Mouse (Mus musculus): ENCODE data around the gene Phtf2. TPM values are rescaled to one million over a fixed set of nuclear protein-coding genes. Genes with fewer than 3 reads are reported as not detected.
"Not testable (repeated sequence)": the region's sequence is repeated elsewhere in the genome, so short reads cannot be mapped to it uniquely, and the experiment has no call there.

Gene Phtf2
- polyA plus RNA-seq, 1 experiment from 2014 or later = 25.2 TPM

DNA sequence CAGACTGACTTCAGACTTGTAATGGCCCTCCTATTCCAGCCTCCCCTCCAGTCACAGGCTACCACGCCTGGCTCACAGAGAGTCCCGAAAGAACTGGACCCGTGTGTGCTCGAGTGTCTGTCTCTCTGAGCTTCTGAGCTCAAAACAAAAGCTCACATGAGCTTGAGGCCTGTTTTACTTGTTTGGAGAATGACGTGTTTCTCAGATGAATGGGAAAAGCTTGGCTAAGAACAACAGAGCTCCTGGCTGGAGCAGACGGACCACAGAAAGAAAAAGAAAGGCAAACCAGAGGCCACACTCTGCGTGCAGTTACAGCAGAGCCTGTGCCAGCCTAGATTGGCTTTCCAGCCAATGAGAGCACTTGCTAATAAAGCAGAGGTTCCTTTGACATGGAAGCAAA lies 130.2 kb downstream of the Phtf2 start:
- H3K36me3 ChIP-seq (ENCODE audit: control insufficient read depth, insufficient read depth, low read length) = no peaks in the 10 kb centered on the region
- H3K9ac ChIP-seq (ENCODE audit: low read length) = no peak overlapping the region
- H3K4me3 ChIP-seq (ENCODE audit: low read depth, low read length) = no peak overlapping the region
- peak overlapping the region; percentile 38; the same call in 1 of the 2 replicates for H3K27ac ChIP-seq (ENCODE audit: low read depth, low read length)
- H3K27me3 ChIP-seq (ENCODE audit: control insufficient read depth, insufficient read depth, low read length) = no peaks in the 10 kb centered on the region
- peaks cover 10% of the 10 kb centered on the region; the same call in 1 of the 2 replicates for H3K4me1 ChIP-seq (replicated peaks; ENCODE audit: control insufficient read depth, insufficient read depth, low read length)
- ATAC-seq (replicated peaks; ENCODE audit: low FRiP score) = peak; percentile 74
- H3K9me3 ChIP-seq (ENCODE audit: control insufficient read depth, low read length) = no peaks in the 10 kb centered on the region
- peak; percentile 54 for DNase-seq (ENCODE audit: low spot score)
- H3K4me2 ChIP-seq (ENCODE audit: low read depth, low read length, severe bottlenecking) = no peak overlapping the region
- 35% methylated on average over 7 of the region's 7 CpGs for WGBS

DNA sequence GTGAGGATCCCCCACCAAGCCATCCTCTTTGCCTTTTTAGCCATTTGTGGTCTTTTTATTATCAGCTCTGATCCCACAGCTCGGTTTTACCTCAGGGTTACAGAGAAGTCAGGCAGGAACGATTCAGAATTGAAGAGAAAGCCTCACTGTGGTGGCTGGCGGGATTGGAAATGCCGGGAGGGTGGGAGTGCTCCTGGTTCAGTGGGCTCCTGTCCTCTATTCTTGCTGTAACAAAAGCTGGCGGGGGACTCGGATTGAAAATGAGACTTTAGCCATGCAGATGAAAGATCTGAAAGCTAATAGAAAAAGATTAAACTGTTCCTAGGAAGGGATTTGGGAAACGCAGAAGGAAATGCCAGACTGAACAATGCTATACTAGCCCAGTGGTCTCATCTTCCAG lies 130.9 kb downstream of the Phtf2 start:
- 33% methylated on average over 7 of the region's 7 CpGs for WGBS
- H3K4me3 ChIP-seq (ENCODE audit: low read depth, low read length) = no peak overlapping the region
- no peak overlapping the region for H3K27ac ChIP-seq (ENCODE audit: low read depth, low read length)
- peaks cover 10% of the 10 kb centered on the region; the same call in 1 of the 2 replicates for H3K4me1 ChIP-seq (replicated peaks; ENCODE audit: control insufficient read depth, insufficient read depth, low read length)
- no peak for ATAC-seq (replicated peaks; ENCODE audit: low FRiP score)
- H3K36me3 ChIP-seq (ENCODE audit: control insufficient read depth, insufficient read depth, low read length) = no peaks in the 10 kb centered on the region
- DNase-seq (ENCODE audit: low spot score) = peak; percentile 54
- no peaks in the 10 kb centered on the region for H3K27me3 ChIP-seq (ENCODE audit: control insufficient read depth, insufficient read depth, low read length)
- no peak overlapping the region for H3K9ac ChIP-seq (ENCODE audit: low read length)
- no peaks in the 10 kb centered on the region for H3K9me3 ChIP-seq (ENCODE audit: control insufficient read depth, low read length)
- H3K4me2 ChIP-seq (ENCODE audit: low read depth, low read length, severe bottlenecking) = no peak overlapping the region

DNA sequence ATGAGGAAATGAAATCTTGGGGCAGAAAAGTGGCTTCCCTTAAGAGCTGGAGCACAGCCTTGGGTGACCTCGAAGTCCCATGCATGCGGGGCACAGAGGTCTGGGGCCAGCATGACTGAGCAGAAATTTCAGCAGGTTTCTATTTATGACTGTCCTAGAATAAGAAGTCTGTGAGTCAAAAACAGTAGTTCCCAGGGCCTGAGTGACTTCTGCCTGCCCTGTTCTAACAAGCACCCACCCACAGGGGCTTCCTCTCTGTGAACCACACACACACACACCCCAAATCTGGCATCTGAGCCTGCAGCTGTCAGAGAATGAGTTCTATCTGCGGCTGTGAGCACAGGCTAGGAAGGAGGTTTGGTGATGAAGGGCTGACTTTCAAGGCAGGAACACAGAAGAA lies 132.4 kb downstream of the Phtf2 start:
- Histone ChIP-seq H3K4me2 (ENCODE audit: low read depth, low read length, severe bottlenecking) (no peak overlapping the region), H3K27ac (ENCODE audit: low read depth, low read length) (no peak overlapping the region), H3K4me3 (ENCODE audit: low read depth, low read length) (no peak overlapping the region), H3K9me3 (ENCODE audit: control insufficient read depth, low read length) (no peaks in the 10 kb centered on the region), H3K4me1 (replicated peaks; ENCODE audit: control insufficient read depth, insufficient read depth, low read length) (peaks cover 10% of the 10 kb centered on the region; the same call in 1 of the 2 replicates), H3K36me3 (ENCODE audit: control insufficient read depth, insufficient read depth, low read length) (no peaks in the 10 kb centered on the region), H3K27me3 (ENCODE audit: control insufficient read depth, insufficient read depth, low read length) (no peaks in the 10 kb centered on the region), H3K9ac (ENCODE audit: low read length) (no peak overlapping the region)
- no peak for ATAC-seq (replicated peaks; ENCODE audit: low FRiP score)
- DNase-seq (ENCODE audit: low spot score) = no peak
- WGBS = 85% methylated on average over 3 of the region's 3 CpGs

DNA sequence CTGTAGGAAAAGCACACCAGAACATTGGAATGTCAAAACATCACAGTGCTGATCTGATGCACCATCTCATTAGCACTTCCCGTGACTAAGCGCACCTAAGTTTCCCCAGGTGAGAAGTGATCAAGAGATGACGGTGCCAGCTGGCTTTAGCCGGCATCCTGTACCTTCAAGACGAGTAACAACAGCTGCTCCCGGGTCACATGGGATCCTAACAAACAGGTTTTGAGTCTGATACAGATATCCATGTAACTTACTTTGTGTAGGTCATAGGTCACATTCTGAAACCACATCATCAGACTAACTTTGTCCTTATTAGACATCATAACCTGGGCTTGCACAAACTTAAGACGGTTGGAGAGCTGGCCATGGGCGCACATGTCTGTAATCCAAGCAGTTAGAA lies 133.1 kb downstream of the Phtf2 start:
- no peak for ATAC-seq (replicated peaks; ENCODE audit: low FRiP score)
- Histone ChIP-seq H3K4me1 (replicated peaks; ENCODE audit: control insufficient read depth, insufficient read depth, low read length) (peaks cover 10% of the 10 kb centered on the region; the same call in 1 of the 2 replicates), H3K27me3 (ENCODE audit: control insufficient read depth, insufficient read depth, low read length) (no peaks in the 10 kb centered on the region), H3K36me3 (ENCODE audit: control insufficient read depth, insufficient read depth, low read length) (no peaks in the 10 kb centered on the region), H3K4me2 (ENCODE audit: low read depth, low read length, severe bottlenecking) (no peak overlapping the region), H3K9me3 (ENCODE audit: control insufficient read depth, low read length) (no peaks in the 10 kb centered on the region), H3K27ac (ENCODE audit: low read depth, low read length) (no peak overlapping the region), H3K9ac (ENCODE audit: low read length) (no peak overlapping the region), H3K4me3 (ENCODE audit: low read depth, low read length) (no peak overlapping the region)
- DNase-seq (ENCODE audit: low spot score) = no peak
- 90% methylated on average over 8 of the region's 8 CpGs for WGBS

DNA sequence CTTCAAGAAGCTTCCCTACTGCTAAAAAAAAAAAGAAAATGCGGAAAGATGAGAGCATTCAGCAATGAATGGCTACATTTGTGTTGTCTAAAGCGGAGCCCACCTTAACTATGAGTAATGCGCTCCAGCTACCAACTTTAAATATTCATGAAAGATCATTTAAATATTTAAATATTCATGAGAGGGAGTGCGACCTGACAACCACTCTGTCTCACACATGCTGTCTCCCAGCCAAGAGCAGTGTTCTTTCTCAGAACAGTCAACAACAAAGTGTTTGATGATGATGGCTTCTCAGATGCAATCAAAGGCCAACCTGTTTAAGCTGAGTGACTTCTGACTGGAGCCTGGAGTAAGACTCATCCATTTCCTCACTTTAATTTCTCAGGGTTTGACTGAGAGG lies 133.8 kb downstream of the Phtf2 start:
- H3K9me3 ChIP-seq (ENCODE audit: control insufficient read depth, low read length) = no peaks in the 10 kb centered on the region
- no peak overlapping the region for H3K4me3 ChIP-seq (ENCODE audit: low read depth, low read length)
- H3K27ac ChIP-seq (ENCODE audit: low read depth, low read length) = no peak overlapping the region
- ATAC-seq (replicated peaks; ENCODE audit: low FRiP score) (peak; percentile 44; the same call in 1 of the 2 replicates), DNase-seq (ENCODE audit: low spot score) (no peak)
- no peaks in the 10 kb centered on the region for H3K27me3 ChIP-seq (ENCODE audit: control insufficient read depth, insufficient read depth, low read length)
- H3K4me2 ChIP-seq (ENCODE audit: low read depth, low read length, severe bottlenecking) = no peak overlapping the region
- WGBS = 75% methylated on average over 4 of the region's 4 CpGs
- H3K9ac ChIP-seq (ENCODE audit: low read length) = no peak overlapping the region
- H3K36me3 ChIP-seq (ENCODE audit: control insufficient read depth, insufficient read depth, low read length) = no peaks in the 10 kb centered on the region
- H3K4me1 ChIP-seq (replicated peaks; ENCODE audit: control insufficient read depth, insufficient read depth, low read length) = peaks cover 10% of the 10 kb centered on the region; the same call in 1 of the 2 replicates

DNA sequence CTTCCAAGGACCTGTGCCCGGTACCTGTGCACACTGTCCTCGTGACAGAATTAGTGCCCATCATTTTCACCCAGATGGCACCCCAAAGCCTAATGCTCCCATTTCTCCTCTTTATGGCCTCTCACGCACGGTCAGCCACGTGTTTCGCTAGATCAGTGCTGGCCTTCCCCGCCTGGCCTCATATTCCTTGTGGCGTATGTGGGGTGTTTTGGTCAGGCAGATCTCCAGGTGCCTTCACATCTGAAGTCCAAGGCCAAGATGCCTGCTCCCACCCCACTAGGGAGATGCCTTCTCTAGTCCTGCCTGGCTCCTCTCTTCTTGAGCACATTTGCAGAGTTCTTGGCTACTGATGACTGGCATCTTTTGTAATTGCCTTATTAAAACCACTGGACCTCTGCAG lies 140.0 kb downstream of the Phtf2 start:
- H3K4me3 ChIP-seq (ENCODE audit: low read depth, low read length) = no peak overlapping the region
- DNase-seq (ENCODE audit: low spot score) = peak; percentile 19

DNA sequence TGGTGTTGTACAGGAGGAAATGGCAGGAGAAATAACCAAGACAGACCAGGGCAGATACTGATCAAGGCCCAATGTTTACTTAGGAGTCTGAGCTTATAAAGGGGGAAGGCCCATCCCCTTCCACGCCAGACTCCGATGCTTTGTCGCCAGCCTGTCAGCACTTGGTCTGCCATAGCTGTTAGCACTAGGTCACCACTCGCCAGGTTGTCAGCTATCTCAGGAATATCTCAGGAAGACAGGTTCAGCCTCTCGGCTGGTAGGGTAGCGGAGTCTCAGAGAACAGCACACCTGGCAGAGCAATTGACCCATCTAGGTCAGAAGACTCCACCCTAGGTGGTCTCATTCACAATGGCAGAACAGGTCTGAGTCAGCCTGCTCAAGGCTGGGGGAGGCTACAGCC lies 140.7 kb downstream of the Phtf2 start:
- H3K36me3 ChIP-seq (ENCODE audit: control insufficient read depth, insufficient read depth, low read length) = no peaks in the 10 kb centered on the region
- no peak overlapping the region for H3K9ac ChIP-seq (ENCODE audit: low read length)
- no peaks in the 10 kb centered on the region for H3K9me3 ChIP-seq (ENCODE audit: control insufficient read depth, low read length)
- H3K4me2 ChIP-seq (ENCODE audit: low read depth, low read length, severe bottlenecking) = no peak overlapping the region
- no peaks in the 10 kb centered on the region for H3K27me3 ChIP-seq (ENCODE audit: control insufficient read depth, insufficient read depth, low read length)
- WGBS = 88% methylated on average over 6 of the region's 6 CpGs
- H3K4me1 ChIP-seq (replicated peaks; ENCODE audit: control insufficient read depth, insufficient read depth, low read length) = no peaks in the 10 kb centered on the region
- no peak overlapping the region for H3K4me3 ChIP-seq (ENCODE audit: low read depth, low read length)
- peak; percentile 45 for DNase-seq (ENCODE audit: low spot score)
- no peak for ATAC-seq (replicated peaks; ENCODE audit: low FRiP score)
- H3K27ac ChIP-seq (ENCODE audit: low read depth, low read length) = no peak overlapping the region

More for the DNA sequence above, 140.0 kb downstream of the Phtf2 start:
- H3K27ac ChIP-seq (ENCODE audit: low read depth, low read length) = no peak overlapping the region
- H3K27me3 ChIP-seq (ENCODE audit: control insufficient read depth, insufficient read depth, low read length) = no peaks in the 10 kb centered on the region
- no peak overlapping the region for H3K9ac ChIP-seq (ENCODE audit: low read length)
- WGBS = 89% methylated on average over 8 of the region's 8 CpGs
- H3K36me3 ChIP-seq (ENCODE audit: control insufficient read depth, insufficient read depth, low read length) = no peaks in the 10 kb centered on the region
- no peak overlapping the region for H3K4me2 ChIP-seq (ENCODE audit: low read depth, low read length, severe bottlenecking)
- no peak for ATAC-seq (replicated peaks; ENCODE audit: low FRiP score)
- no peaks in the 10 kb centered on the region for H3K4me1 ChIP-seq (replicated peaks; ENCODE audit: control insufficient read depth, insufficient read depth, low read length)
- no peaks in the 10 kb centered on the region for H3K9me3 ChIP-seq (ENCODE audit: control insufficient read depth, low read length)

DNA sequence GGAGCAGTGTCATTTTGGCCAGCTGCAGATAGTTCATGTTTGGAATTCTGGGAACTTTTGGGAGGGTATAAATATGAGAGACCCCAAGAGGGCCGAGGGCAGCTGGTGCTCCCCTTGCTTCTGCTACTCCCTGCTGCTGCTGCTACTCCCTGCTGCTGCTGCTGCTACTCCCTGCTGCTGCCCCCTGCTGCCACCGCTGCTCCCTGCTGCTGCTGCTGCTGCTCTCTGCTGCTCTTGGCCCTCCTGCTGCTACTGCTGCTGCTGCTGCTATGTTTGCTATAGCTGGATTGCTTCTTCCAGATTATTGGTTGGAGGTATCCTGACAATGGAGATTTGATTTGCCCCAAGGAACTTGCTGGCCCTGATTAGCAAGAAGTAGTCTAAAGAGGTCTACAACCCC lies 143.1 kb downstream of the Phtf2 start:
- no peak for ATAC-seq (replicated peaks; ENCODE audit: low FRiP score)
- H3K4me3 ChIP-seq (ENCODE audit: low read depth, low read length) = no peak overlapping the region
- H3K4me2 ChIP-seq (ENCODE audit: low read depth, low read length, severe bottlenecking) = no peak overlapping the region
- no peaks in the 10 kb centered on the region for H3K27me3 ChIP-seq (ENCODE audit: control insufficient read depth, insufficient read depth, low read length)
- no peaks in the 10 kb centered on the region for H3K9me3 ChIP-seq (ENCODE audit: control insufficient read depth, low read length)
- 55% methylated on average over 2 of the region's 2 CpGs for WGBS
- H3K27ac ChIP-seq (ENCODE audit: low read depth, low read length) = no peak overlapping the region
- H3K4me1 ChIP-seq (replicated peaks; ENCODE audit: control insufficient read depth, insufficient read depth, low read length) = no peaks in the 10 kb centered on the region
- no peaks in the 10 kb centered on the region for H3K36me3 ChIP-seq (ENCODE audit: control insufficient read depth, insufficient read depth, low read length)
- H3K9ac ChIP-seq (ENCODE audit: low read length) = no peak overlapping the region
- DNase-seq (ENCODE audit: low spot score) = peak; percentile 52

DNA sequence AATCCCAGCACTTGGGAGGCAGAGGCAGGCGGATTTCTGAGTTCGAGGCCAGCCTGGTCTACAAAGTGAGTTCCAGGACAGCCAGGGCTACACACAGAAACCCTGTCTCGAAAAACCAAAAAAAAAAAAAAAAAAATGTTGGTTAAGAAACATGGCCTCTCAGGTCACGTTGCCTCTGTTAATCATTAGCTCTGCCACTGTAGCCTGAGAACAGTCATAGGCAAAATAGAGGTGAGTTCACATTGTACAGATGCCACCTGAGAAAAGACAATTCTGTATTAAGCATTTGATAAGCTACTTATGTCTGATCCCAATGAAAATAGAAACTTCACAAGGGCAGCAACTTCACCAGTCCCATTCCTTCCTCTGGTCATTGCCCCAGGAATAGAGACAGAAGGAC lies 158.7 kb downstream of the Phtf2 start:
- not testable (repeated sequence) for H3K4me3 ChIP-seq (ENCODE audit: low read depth, low read length); H3K4me2 ChIP-seq (ENCODE audit: low read depth, low read length, severe bottlenecking); H3K27ac ChIP-seq (ENCODE audit: low read depth, low read length); H3K9ac ChIP-seq (ENCODE audit: low read length); ATAC-seq (replicated peaks; ENCODE audit: low FRiP score); H3K36me3 ChIP-seq (ENCODE audit: control insufficient read depth, insufficient read depth, low read length); H3K9me3 ChIP-seq (ENCODE audit: control insufficient read depth, low read length); H3K4me1 ChIP-seq (replicated peaks; ENCODE audit: control insufficient read depth, insufficient read depth, low read length); H3K27me3 ChIP-seq (ENCODE audit: control insufficient read depth, insufficient read depth, low read length)
- DNase-seq (ENCODE audit: low spot score) = peak; percentile 14
- whole genome bisulfite sequencing = 81% methylated on average over 4 of the region's 4 CpGs

Measured in forebrain, embryonic 11.5 days (tissue).